26 mouse cellular contexts compared by ENCODE assay signal in genomic region chr19:56063099-56063498, GRCm38 (mm10).
DNase-seq lines count a peak whose midpoint lies in the region; ATAC-seq lines count a peak whose summit lies in the region.
"Had no signal": no experiment of that assay in that cellular context is flagged by ENCODE, and none has a peak within 500 bp of the region (broad histone marks: within the 10 kb centered on the region; RNA-seq: fewer than 3 reads in every experiment).

No protein-coding gene starts in this region.

- no peaks in the 10 kb centered on the region for H3K9me3 ChIP-seq in forebrain, embryonic 12.5 days
- H3K9me3 ChIP-seq in forebrain, embryonic 15.5 days, result no peaks in the 10 kb centered on the region
- H3K9me3 ChIP-seq in midbrain, embryonic 11.5 days (ENCODE audit: control insufficient read depth, low read length), result no peaks in the 10 kb centered on the region
- no peaks in the 10 kb centered on the region for H3K9me3 ChIP-seq in midbrain, embryonic 16.5 days (replicated peaks; ENCODE audit: control insufficient read depth, low read length, poor library complexity, severe bottlenecking)
- H3K9me3 ChIP-seq: heart, embryonic 12.5 days; intestine, embryonic 15.5 days; limb, embryonic 13.5 days; neural tube, embryonic 13.5 days had no signal

- no peak overlapping the region for H3K9ac ChIP-seq in forebrain, embryonic 12.5 days
- H3K9ac ChIP-seq in forebrain, embryonic 15.5 days (replicated peaks), result no peak overlapping the region
- H3K9ac ChIP-seq in midbrain, embryonic 11.5 days (ENCODE audit: low read length), result no peak overlapping the region
- H3K9ac ChIP-seq in midbrain, embryonic 16.5 days (ENCODE audit: low read depth, low read length), result no peak overlapping the region
- H3K9ac ChIP-seq: heart, embryonic 12.5 days; intestine, embryonic 15.5 days; limb, embryonic 13.5 days; neural tube, embryonic 13.5 days had no signal

- 40% methylated on average over 5 of the region's 5 CpGs for WGBS in forebrain, embryonic 12.5 days
- WGBS in forebrain, embryonic 15.5 days, result 32% methylated on average over 5 of the region's 5 CpGs
- WGBS in midbrain, embryonic 11.5 days, result 51% methylated on average over 5 of the region's 5 CpGs
- 35% methylated on average over 5 of the region's 5 CpGs for WGBS in midbrain, embryonic 16.5 days

- no peak overlapping the region for H3K4me3 ChIP-seq in forebrain, embryonic 12.5 days (replicated peaks)
- H3K4me3 ChIP-seq in forebrain, embryonic 15.5 days, result no peak overlapping the region
- no peak overlapping the region for H3K4me3 ChIP-seq in midbrain, embryonic 11.5 days (ENCODE audit: low read depth, low read length)
- no peak overlapping the region for H3K4me3 ChIP-seq in midbrain, embryonic 16.5 days (ENCODE audit: low read depth, low read length)
- H3K4me3 ChIP-seq: erythroblast, embryonic 14.5 days; heart, embryonic 12.5 days; intestine, embryonic 15.5 days; limb, embryonic 13.5 days; neural tube, embryonic 13.5 days had no signal

- peak; percentile 88 for DNase-seq in midbrain, embryonic 11.5 days (ENCODE audit: low spot score, missing footprints)
- DNase-seq in gonadal fat pad, adult 2 months (ENCODE audit: low read depth), result peak; percentile 54
- DNase-seq in lung, adult 18-20 months, result no peak
- DNase-seq: adrenal gland, postnatal 14 days; cerebellum, adult 11-12 months; cerebellum, adult 9-11 months; embryo, embryonic 11 days; gastrocnemius, postnatal 25 days; heart, adult 18-20 months; heart, postnatal 4 days; kidney, adult 2 months; kidney, postnatal 4 days; lung, postnatal 36 days; thymus, adult 2 months; thymus, postnatal 36 days had no signal

- H3K36me3 ChIP-seq in forebrain, embryonic 12.5 days (replicated peaks), result no peaks in the 10 kb centered on the region
- H3K36me3 ChIP-seq in forebrain, embryonic 15.5 days, result no peaks in the 10 kb centered on the region
- no peaks in the 10 kb centered on the region for H3K36me3 ChIP-seq in midbrain, embryonic 11.5 days (ENCODE audit: control insufficient read depth, insufficient read depth, low read length)
- H3K36me3 ChIP-seq in midbrain, embryonic 16.5 days (ENCODE audit: control insufficient read depth, insufficient read depth, low read length), result no peaks in the 10 kb centered on the region
- H3K36me3 ChIP-seq: heart, embryonic 12.5 days; intestine, embryonic 15.5 days; limb, embryonic 13.5 days; neural tube, embryonic 13.5 days had no signal

- H3K27ac ChIP-seq in forebrain, embryonic 12.5 days, result peak overlapping the region; percentile 96
- no peak overlapping the region for H3K27ac ChIP-seq in forebrain, embryonic 15.5 days (replicated peaks)
- peak overlapping the region; percentile 96 for H3K27ac ChIP-seq in midbrain, embryonic 11.5 days (ENCODE audit: low read depth, low read length)
- no peak overlapping the region for H3K27ac ChIP-seq in midbrain, embryonic 16.5 days (ENCODE audit: low read length)
- H3K27ac ChIP-seq: intestine, embryonic 15.5 days; kidney, postnatal 0 days; limb, embryonic 13.5 days had no signal

- H3K27me3 ChIP-seq in forebrain, embryonic 12.5 days, result peaks cover 16% of the 10 kb centered on the region; the same call in 1 of the 2 replicates
- no peaks in the 10 kb centered on the region for H3K27me3 ChIP-seq in forebrain, embryonic 15.5 days
- peaks cover 8% of the 10 kb centered on the region; the same call in 1 of the 2 replicates for H3K27me3 ChIP-seq in midbrain, embryonic 11.5 days (ENCODE audit: control insufficient read depth, insufficient read depth, low read length)
- H3K27me3 ChIP-seq in midbrain, embryonic 16.5 days (ENCODE audit: control insufficient read depth, insufficient read depth, low read depth, low read length), result 0 out of 2 replicates have a peak, but pooled peaks cover 2% of the 10 kb centered on the region
- H3K27me3 ChIP-seq: intestine, embryonic 15.5 days had no signal

- H3K4me1 ChIP-seq in forebrain, embryonic 12.5 days, result peaks cover 44% of the 10 kb centered on the region
- H3K4me1 ChIP-seq in forebrain, embryonic 15.5 days, result peaks cover 25% of the 10 kb centered on the region
- H3K4me1 ChIP-seq in midbrain, embryonic 11.5 days (ENCODE audit: control insufficient read depth, insufficient read depth, low read length), result peaks cover 26% of the 10 kb centered on the region
- no peaks in the 10 kb centered on the region; the same call in 1 of the 2 replicates for H3K4me1 ChIP-seq in midbrain, embryonic 16.5 days (ENCODE audit: control insufficient read depth, insufficient read depth, low read length)
- H3K4me1 ChIP-seq: heart, embryonic 12.5 days; intestine, embryonic 15.5 days had no signal

- H3K4me2 ChIP-seq in forebrain, embryonic 12.5 days, result 0 out of 2 replicates have a peak overlapping the region, but pooled peaks have one; percentile 3
- no peak overlapping the region for H3K4me2 ChIP-seq in forebrain, embryonic 15.5 days (replicated peaks)
- no peak overlapping the region for H3K4me2 ChIP-seq in midbrain, embryonic 11.5 days
- no peak overlapping the region for H3K4me2 ChIP-seq in midbrain, embryonic 16.5 days (ENCODE audit: low read length)
- H3K4me2 ChIP-seq: heart, embryonic 12.5 days; intestine, embryonic 15.5 days; limb, embryonic 13.5 days; liver, embryonic 11.5 days; neural tube, embryonic 13.5 days had no signal

- no peak for ATAC-seq in forebrain, embryonic 12.5 days (ENCODE audit: low FRiP score)
- no peak for ATAC-seq in forebrain, embryonic 15.5 days (replicated peaks)
- ATAC-seq in midbrain, embryonic 11.5 days (ENCODE audit: low FRiP score), result no peak
- no peak for ATAC-seq in midbrain, embryonic 16.5 days
- ATAC-seq in monocyte, adult 5-6 weeks (replicated peaks; ENCODE audit: insufficient number of reproducible peaks, low FRiP score, low TSS enrichment, poor library complexity, severe bottlenecking), result no peak
- ATAC-seq: intestine, embryonic 15.5 days had no signal

Comparison
In these comparisons a context has a peak if more than half of its experiments do, and no peak if none do; other contexts are left out.
1. H3K27ac ChIP-seq: peak in forebrain, embryonic 12.5 days (single experiment) and midbrain, embryonic 11.5 days (single experiment); none in forebrain, embryonic 15.5 days (single experiment) and midbrain, embryonic 16.5 days (single experiment).
2. DNase-seq: peak in midbrain, embryonic 11.5 days (single experiment) and gonadal fat pad, adult 2 months (single experiment); none in lung, adult 18-20 months (0 of 2).